Mouse (Mus musculus) heart, embryonic 13.5 days (tissue): ENCODE data around the gene Dock2. TPM values are rescaled to one million over a fixed set of nuclear protein-coding genes. Genes with fewer than 3 reads are reported as not detected.
A peak's percentile ranks its signal among the peaks of the same experiment; 100 is the strongest.
"Not testable (repeated sequence)": the region's sequence is repeated elsewhere in the genome, so short reads cannot be mapped to it uniquely, and the experiment has no call there.

Experiments used
- ATAC-seq: fragments of 200-750 bp; cut with Nextera tagmentation; 2 replicates; pipeline ENCODE4 v1.8.0; 2017; ENCODE audit warnings: moderate TSS enrichment; ENCODE audit not compliant: insufficient number of reproducible peaks, low FRiP score, low TSS enrichment; ENCODE audit errors: extremely low read depth
- H3K27ac ChIP-seq: fragments of 300-500 bp; sonication (generic); replicated peaks from 2 replicates; pipeline ENCODE4 v1.5.1; 2015; ENCODE audit warnings: moderate library complexity, mild to moderate bottlenecking, inconsistent platforms
- H3K27me3 ChIP-seq: fragments of 300-500 bp; sonication (generic); replicated peaks from 2 replicates; pipeline ENCODE4 v1.6.1; 2015; ENCODE audit warnings: mild to moderate bottlenecking, inconsistent platforms
- H3K36me3 ChIP-seq: fragments of 300-500 bp; sonication (generic); 2 replicates; pipeline ENCODE4 v1.6.1; 2015; ENCODE audit warnings: mild to moderate bottlenecking, inconsistent platforms
- H3K4me1 ChIP-seq: fragments of 300-500 bp; sonication (generic); 2 replicates; pipeline ENCODE4 v1.6.1; 2015; ENCODE audit warnings: inconsistent platforms
- H3K4me2 ChIP-seq: fragments of 300-500 bp; sonication (generic); 2 replicates; pipeline ENCODE4 v1.6.1; 2015; ENCODE audit warnings: inconsistent platforms, mild to moderate bottlenecking, moderate library complexity
- H3K4me3 ChIP-seq: fragments of 300-500 bp; sonication (generic); 2 replicates; pipeline ENCODE4 v1.5.1; 2015; ENCODE audit warnings: moderate library complexity, mild to moderate bottlenecking, inconsistent platforms
- H3K9ac ChIP-seq: fragments of 300-500 bp; sonication (generic); 2 replicates; pipeline ENCODE4 v1.6.1; 2015; ENCODE audit warnings: inconsistent platforms, mild to moderate bottlenecking, moderate library complexity
- H3K9me3 ChIP-seq: fragments of 300-500 bp; sonication (generic); 2 replicates; pipeline ENCODE4 v1.6.1; 2016; ENCODE audit warnings: inconsistent platforms
- WGBS: fragments of 180-500 bp; shearing (Covaris S2); methylation state at CpG from one replicate; pipeline ENCODE4 v1.1.7; 2015; ENCODE audit warnings: mixed read lengths; 5-methylcytosine and 5-hydroxymethylcytosine counted together
- polyA plus RNA-seq: library from polyadenylated mRNA; unstranded; fragments of >200 nt; fragmentation: Nextera tagmentation; extraction: Ambion mirVana; gene quantifications from 2 replicates; pipeline ENCODE4 v1.2.1, GENCODE M21; 2015

Dock2 gene
- 0.62 and 0.80 TPM in 2 replicates for polyA plus RNA-seq

GRCm38 (mm10) chr11:34783587-34784043 lies at the start of gene Dock2:
Gene Dock2 (minus strand): TSS chr11:34783892.
- Histone ChIP-seq H3K27ac (no peak within 1 kb of the TSS), H3K9ac (no peak within 1 kb of the TSS), H3K4me3 (no peak within 1 kb of the TSS), H3K9me3 (no peaks in the 10 kb centered on the region), H3K4me1 (no peaks in the 10 kb centered on the region), H3K27me3 (no peaks in the 10 kb centered on the region), H3K36me3 (no peaks in the 10 kb centered on the region), H3K4me2 (no peak within 1 kb of the TSS)
- WGBS, result 71% methylated on average over 12 of the region's 12 CpGs
- ATAC-seq, result no peak

- ATAC-seq, result no peak
- no peaks in the 10 kb centered on the region for H3K9me3 ChIP-seq
- peak overlapping the region; percentile 76 for H3K4me2 ChIP-seq
- peaks cover 32% of the 10 kb centered on the region for H3K36me3 ChIP-seq
- peak overlapping the region; percentile 91 for H3K9ac ChIP-seq
- H3K27me3 ChIP-seq, result no peaks in the 10 kb centered on the region
- H3K27ac ChIP-seq, result no peak overlapping the region
- 19% methylated on average over 4 of the region's 5 CpGs for WGBS
- H3K4me1 ChIP-seq, result peaks cover 17% of the 10 kb centered on the region
- H3K4me3 ChIP-seq, result peak overlapping the region; percentile 85
These were observed 49.0 kb upstream of the Dock2 start for GRCm38 (mm10) chr11:34832678-34833077.

GRCm38 (mm10) chr11:34827803-34828202 lies 44.1 kb upstream of the Dock2 start:
- no peaks in the 10 kb centered on the region for H3K9me3 ChIP-seq
- H3K9ac ChIP-seq, result no peak overlapping the region
- H3K36me3 ChIP-seq, result peaks cover 58% of the 10 kb centered on the region
- H3K4me1 ChIP-seq, result peaks cover 8% of the 10 kb centered on the region
- no peak for ATAC-seq
- H3K27me3 ChIP-seq, result no peaks in the 10 kb centered on the region
- H3K27ac ChIP-seq, result no peak overlapping the region
- no peak overlapping the region for H3K4me3 ChIP-seq
- WGBS, result 89% methylated on average over 3 of the region's 3 CpGs
- no peak overlapping the region for H3K4me2 ChIP-seq

GRCm38 (mm10) chr11:34826940-34827339 lies 43.2 kb upstream of the Dock2 start:
- no peak overlapping the region for H3K27ac ChIP-seq
- H3K9ac ChIP-seq, result no peak overlapping the region
- no peak overlapping the region for H3K4me3 ChIP-seq
- no peaks in the 10 kb centered on the region; the same call in 1 of the 2 replicates for H3K4me1 ChIP-seq
- no peak overlapping the region for H3K4me2 ChIP-seq
- no peaks in the 10 kb centered on the region for H3K27me3 ChIP-seq
- WGBS, result 88% methylated on average over 2 of the region's 2 CpGs
- no peak for ATAC-seq
- H3K36me3 ChIP-seq, result peaks cover 64% of the 10 kb centered on the region
- H3K9me3 ChIP-seq, result no peaks in the 10 kb centered on the region

GRCm38 (mm10) chr11:34824791-34825190 lies 41.1 kb upstream of the Dock2 start:
- H3K36me3 ChIP-seq, result peaks cover 71% of the 10 kb centered on the region
- no peak overlapping the region for H3K27ac ChIP-seq
- no peak overlapping the region for H3K9ac ChIP-seq
- H3K9me3 ChIP-seq, result no peaks in the 10 kb centered on the region
- no peak overlapping the region for H3K4me2 ChIP-seq
- no peak overlapping the region for H3K4me3 ChIP-seq
- H3K27me3 ChIP-seq, result no peaks in the 10 kb centered on the region
- 92% methylated on average over 4 of the region's 4 CpGs for WGBS
- ATAC-seq, result no peak
- H3K4me1 ChIP-seq, result no peaks in the 10 kb centered on the region

GRCm38 (mm10) chr11:34814767-34815166 lies 31.1 kb upstream of the Dock2 start:
- ATAC-seq, result no peak
- Histone ChIP-seq H3K4me3 (no peak overlapping the region), H3K9me3 (no peaks in the 10 kb centered on the region), H3K27ac (no peak overlapping the region), H3K27me3 (no peaks in the 10 kb centered on the region), H3K4me2 (no peak overlapping the region), H3K36me3 (peaks cover 84% of the 10 kb centered on the region), H3K9ac (no peak overlapping the region), H3K4me1 (no peaks in the 10 kb centered on the region)
- WGBS, result 17% methylated on average over 2 of the region's 2 CpGs

- Histone ChIP-seq H3K27me3 (no peaks in the 10 kb centered on the region), H3K4me1 (no peaks in the 10 kb centered on the region), H3K9ac (no peak overlapping the region), H3K4me2 (no peak overlapping the region), H3K27ac (no peak overlapping the region), H3K36me3 (peaks cover 85% of the 10 kb centered on the region), H3K4me3 (no peak overlapping the region), H3K9me3 (no peaks in the 10 kb centered on the region)
- ATAC-seq, result no peak
- WGBS, result 86% methylated on average over 6 of the region's 6 CpGs
These were observed 30.6 kb upstream of the Dock2 start for GRCm38 (mm10) chr11:34814319-34814718.

- not testable (repeated sequence) for H3K27ac ChIP-seq, H3K9ac ChIP-seq, H3K4me1 ChIP-seq, H3K27me3 ChIP-seq, H3K4me2 ChIP-seq, H3K4me3 ChIP-seq, ATAC-seq, H3K9me3 ChIP-seq, H3K36me3 ChIP-seq
- 74% methylated on average over 4 of the region's 4 CpGs for WGBS
These were observed 21.3 kb upstream of the Dock2 start for GRCm38 (mm10) chr11:34805026-34805425.

- not testable (repeated sequence) for H3K9ac ChIP-seq, H3K4me2 ChIP-seq, H3K4me3 ChIP-seq, ATAC-seq, H3K27ac ChIP-seq, H3K27me3 ChIP-seq, H3K9me3 ChIP-seq, H3K36me3 ChIP-seq, H3K4me1 ChIP-seq
- 50% methylated on average over 8 of the region's 8 CpGs for WGBS
These were observed 14.4 kb upstream of the Dock2 start for GRCm38 (mm10) chr11:34798066-34798465.

- whole genome bisulfite sequencing, result 29% methylated on average over 4 of the region's 4 CpGs
- ATAC-seq, result no peak
- Histone ChIP-seq H3K4me2 (no peak overlapping the region), H3K36me3 (no peaks in the 10 kb centered on the region), H3K9me3 (no peaks in the 10 kb centered on the region), H3K9ac (no peak overlapping the region), H3K27ac (no peak overlapping the region), H3K4me3 (no peak overlapping the region), H3K27me3 (no peaks in the 10 kb centered on the region), H3K4me1 (no peaks in the 10 kb centered on the region)
These were observed 12.4 kb upstream of the Dock2 start for GRCm38 (mm10) chr11:34796097-34796496.

GRCm38 (mm10) chr11:34791872-34792271 lies 8.2 kb upstream of the Dock2 start:
- no peaks in the 10 kb centered on the region for H3K36me3 ChIP-seq
- H3K4me2 ChIP-seq, result no peak overlapping the region
- no peak for ATAC-seq
- H3K4me3 ChIP-seq, result no peak overlapping the region
- H3K9me3 ChIP-seq, result no peaks in the 10 kb centered on the region
- H3K9ac ChIP-seq, result no peak overlapping the region
- WGBS, result 53% methylated on average over 8 of the region's 8 CpGs
- no peak overlapping the region for H3K27ac ChIP-seq
- no peaks in the 10 kb centered on the region for H3K27me3 ChIP-seq
- H3K4me1 ChIP-seq, result no peaks in the 10 kb centered on the region

GRCm38 (mm10) chr11:34784864-34785263 lies 1.2 kb upstream of the Dock2 start:
- ATAC-seq, result no peak
- H3K36me3 ChIP-seq, result no peaks in the 10 kb centered on the region
- H3K9me3 ChIP-seq, result no peaks in the 10 kb centered on the region
- H3K27ac ChIP-seq, result no peak overlapping the region
- H3K4me1 ChIP-seq, result no peaks in the 10 kb centered on the region
- no peak overlapping the region for H3K4me3 ChIP-seq
- no peak overlapping the region for H3K9ac ChIP-seq
- H3K27me3 ChIP-seq, result no peaks in the 10 kb centered on the region
- H3K4me2 ChIP-seq, result no peak overlapping the region
